Mouse (Mus musculus) heart, adult 2 months (tissue): ENCODE measurements around the gene Ppp6r3.

ENCODE experiments used
- CTCF ChIP-seq: fragments of 200-600 bp; IDR thresholded peaks from 2 replicates; pipeline ENCODE4 v1.8.1; 2022; ENCODE audit warnings: antibody characterized with exemption, mild to moderate bottlenecking, moderate library complexity
- EP300 ChIP-seq: fragments of 200-500 bp; IDR thresholded peaks from 2 replicates; pipeline ENCODE4 v1.6.1; 2011; ENCODE audit warnings: low read depth, low read length, control low read depth; ENCODE audit not compliant: insufficient read depth

- no peak for TF ChIP-seq EP300
- no peak for TF ChIP-seq CTCF
These were observed 14.4 kb upstream of the Ppp6r3 start for GRCm38 (mm10) chr19:3589968-3590367.
